Mouse (Mus musculus) myocyte (in vitro differentiated cells): ENCODE measurements around the gene Fbxw8. TPM values are rescaled to one million over a fixed set of nuclear protein-coding genes. Genes with fewer than 3 reads are reported as not detected.

Experiments used
- H3K27me3 ChIP-seq: one replicate; pipeline ENCODE4 v1.6.1; 2011; ENCODE audit not compliant: control insufficient read depth, insufficient read depth, insufficient read length
- H3K36me3 ChIP-seq: one replicate; pipeline ENCODE4 v1.6.1; 2011; ENCODE audit not compliant: control insufficient read depth, insufficient read depth
- H3K4me2 ChIP-seq: one replicate; pipeline ENCODE4 v1.6.1; 2011; ENCODE audit warnings: low read depth, control low read depth
- H3K4me3 ChIP-seq: one replicate; pipeline ENCODE4 v1.5.1; 2011; ENCODE audit warnings: mild to moderate bottlenecking, control low read depth, moderate library complexity
- H3K79me2 ChIP-seq: one replicate; pipeline ENCODE4 v1.6.1; 2011; ENCODE audit not compliant: control insufficient read depth, insufficient read depth
- H3ac ChIP-seq: one replicate; pipeline ENCODE4 v1.6.1; 2011; ENCODE audit not compliant: control insufficient read depth, insufficient read length
- CEBPB ChIP-seq: IDR thresholded peaks from 2 replicates; pipeline ENCODE4 v1.6.1; 2011; ENCODE audit warnings: mild to moderate bottlenecking, moderate library complexity; ENCODE audit not compliant: poor library complexity, insufficient read depth, severe bottlenecking
- E2F4 ChIP-seq: IDR thresholded peaks from one replicate; pipeline ENCODE4 v1.6.1; 2011; ENCODE audit warnings: mild to moderate bottlenecking, control low read depth, moderate library complexity; ENCODE audit not compliant: insufficient read depth
- MAX ChIP-seq: IDR thresholded peaks from one replicate; pipeline ENCODE4 v1.6.1; 2011; ENCODE audit warnings: low read depth, mild to moderate bottlenecking, control low read depth
- MYOD1 ChIP-seq, 3 experiments: IDR thresholded peaks; one replicate each; pipeline ENCODE4 v1.6.1; 2011; ENCODE audit warnings: control low read depth in 2 of 3, low read depth in 2 of 3, mild to moderate bottlenecking in 2 of 3, moderate library complexity in 1 of 3; ENCODE audit not compliant: insufficient read length in 2 of 3, control insufficient read depth in 1 of 3
- MYOG ChIP-seq, 3 experiments: IDR thresholded peaks; one replicate each; pipeline ENCODE4 v1.6.1; 2011; ENCODE audit warnings: control low read depth in 2 of 3, low read depth in 2 of 3, mild to moderate bottlenecking in 2 of 3; ENCODE audit not compliant: insufficient read length in 2 of 3, control insufficient read depth in 1 of 3, insufficient read depth in 1 of 3
- POLR2A ChIP-seq: IDR thresholded peaks from one replicate; pipeline ENCODE4 v1.6.1; 2011; ENCODE audit warnings: low read depth, mild to moderate bottlenecking, control low read depth, moderate library complexity; ENCODE audit not compliant: insufficient read length
- POLR2AphosphoS2 ChIP-seq: IDR thresholded peaks from one replicate; pipeline ENCODE4 v1.6.1; 2011; ENCODE audit warnings: low read depth, control low read depth; ENCODE audit not compliant: insufficient read length
- REST ChIP-seq: IDR thresholded peaks from one replicate; pipeline ENCODE4 v1.6.1; 2011; ENCODE audit warnings: mild to moderate bottlenecking, control low read depth, moderate library complexity; ENCODE audit not compliant: insufficient read depth, insufficient read length
- SRF ChIP-seq: IDR thresholded peaks from one replicate; pipeline ENCODE4 v1.6.1; 2011; ENCODE audit warnings: low read depth; ENCODE audit not compliant: control insufficient read depth, insufficient read length
- TCF12 ChIP-seq: IDR thresholded peaks from one replicate; pipeline ENCODE4 v1.6.1; 2011; ENCODE audit warnings: mild to moderate bottlenecking, control low read depth; ENCODE audit not compliant: poor library complexity, insufficient read depth, severe bottlenecking
- TCF3 ChIP-seq: IDR thresholded peaks from one replicate; pipeline ENCODE4 v1.6.1; 2011; ENCODE audit warnings: low read depth, control low read depth; ENCODE audit not compliant: insufficient read length
- USF1 ChIP-seq: IDR thresholded peaks from one replicate; pipeline ENCODE4 v1.6.1; 2011; ENCODE audit warnings: low read depth, mild to moderate bottlenecking, control low read depth, moderate library complexity
- polyA plus RNA-seq: library from polyadenylated mRNA; unstranded; fragments of >200 nt; fragmentation: generic; extraction: Trizol; gene quantifications from one replicate; pipeline ENCODE4 v1.2.1, GENCODE M21; 2012; ENCODE audit warnings: missing spikeins

The Fbxw8 gene
- polyA plus RNA-seq, 1 experiment: 65.5 TPM

GRCm38 (mm10) chr5:118073213-118073773 is 82.0 kb downstream of the Fbxw8 start:
- Histone ChIP-seq H3K27me3 (no peaks in the 10 kb centered on the region), H3K36me3 (peaks cover 5% of the 10 kb centered on the region), H3ac (no peak overlapping the region), H3K4me2 (no peak overlapping the region), H3K79me2 (no peaks in the 10 kb centered on the region), H3K4me3 (no peak overlapping the region)
- TF ChIP-seq REST (no peak), MAX (no peak), TCF12 (no peak), POLR2AphosphoS2 (no peak), USF1 (no peak)

GRCm38 (mm10) chr5:118071766-118072165 is 83.5 kb downstream of the Fbxw8 start:
- no peak for TF ChIP-seq USF1
- TF ChIP-seq MYOD1 (IDR thresholded peaks at IDR 0.05; ENCODE audit: control insufficient read depth in 1 of 3, insufficient read length in 2 of 3, low read depth in 2 of 3): no peak
- TF ChIP-seq POLR2AphosphoS2: no peak
- H3K27me3 ChIP-seq: no peaks in the 10 kb centered on the region
- H3ac ChIP-seq: no peak overlapping the region
- no peak overlapping the region for H3K4me2 ChIP-seq
- H3K79me2 ChIP-seq: no peaks in the 10 kb centered on the region
- peaks cover 5% of the 10 kb centered on the region for H3K36me3 ChIP-seq
- no peak overlapping the region for H3K4me3 ChIP-seq

- no peak overlapping the region for H3ac ChIP-seq
- H3K79me2 ChIP-seq: no peaks in the 10 kb centered on the region
- H3K4me2 ChIP-seq: no peak overlapping the region
- no peaks in the 10 kb centered on the region for H3K27me3 ChIP-seq
- H3K4me3 ChIP-seq: no peak overlapping the region
- H3K36me3 ChIP-seq: peaks cover 5% of the 10 kb centered on the region
- TF ChIP-seq CEBPB (no peak), POLR2A (no peak), POLR2AphosphoS2 (no peak), E2F4 (no peak), TCF3 (no peak), USF1 (no peak), MYOD1 (IDR thresholded peaks at IDR 0.05; ENCODE audit: control insufficient read depth in 1 of 3, insufficient read length in 2 of 3, low read depth in 2 of 3) (no peak), TCF12 (no peak), MAX (no peak), SRF (no peak), MYOG (IDR thresholded peaks at IDR 0.05; ENCODE audit: control insufficient read depth in 1 of 3, insufficient read depth in 1 of 3, insufficient read length in 2 of 3, low read depth in 2 of 3) (no peak), REST (no peak)
Measured at GRCm38 (mm10) chr5:118069315-118069714, 85.9 kb downstream of the Fbxw8 start.

GRCm38 (mm10) chr5:118067984-118068494 is 87.2 kb downstream of the Fbxw8 start:
- Histone ChIP-seq H3K27me3 (no peaks in the 10 kb centered on the region), H3K4me2 (no peak overlapping the region), H3K36me3 (no peaks in the 10 kb centered on the region)

GRCm38 (mm10) chr5:118067572-118067971 is 87.7 kb downstream of the Fbxw8 start:
- no peak overlapping the region for H3ac ChIP-seq
- no peaks in the 10 kb centered on the region for H3K27me3 ChIP-seq
- no peak for TF ChIP-seq POLR2AphosphoS2
- TF ChIP-seq TCF3: no peak
- no peak for TF ChIP-seq CEBPB
- no peak for TF ChIP-seq TCF12
- no peak for TF ChIP-seq REST
- no peak for TF ChIP-seq USF1
- peak in 2 of 3 experiments; percentile 80 to 86 for TF ChIP-seq MYOG (IDR thresholded peaks at IDR 0.05; ENCODE audit: control insufficient read depth in 1 of 3, insufficient read depth in 1 of 3, insufficient read length in 2 of 3, low read depth in 2 of 3)
- no peak for TF ChIP-seq SRF
- TF ChIP-seq MAX: no peak
- no peak for TF ChIP-seq E2F4
- no peak for TF ChIP-seq POLR2A
- peak in 2 of 3 experiments; percentile 49 to 86 for TF ChIP-seq MYOD1 (IDR thresholded peaks at IDR 0.05; ENCODE audit: control insufficient read depth in 1 of 3, insufficient read length in 2 of 3, low read depth in 2 of 3)
- H3K4me2 ChIP-seq: no peak overlapping the region
- H3K4me3 ChIP-seq: no peak overlapping the region
- H3K79me2 ChIP-seq: no peaks in the 10 kb centered on the region
- no peaks in the 10 kb centered on the region for H3K36me3 ChIP-seq

More at GRCm38 (mm10) chr5:118067984-118068494, 87.2 kb downstream of the Fbxw8 start:
- Histone ChIP-seq H3ac (no peak overlapping the region), H3K79me2 (no peaks in the 10 kb centered on the region), H3K4me3 (no peak overlapping the region)
- TF ChIP-seq CEBPB (no peak), SRF (no peak), USF1 (no peak), TCF12 (no peak), POLR2AphosphoS2 (no peak), POLR2A (no peak), MYOG (IDR thresholded peaks at IDR 0.05; ENCODE audit: control insufficient read depth in 1 of 3, insufficient read depth in 1 of 3, insufficient read length in 2 of 3, low read depth in 2 of 3) (no peak), REST (no peak), TCF3 (no peak), E2F4 (no peak), MYOD1 (IDR thresholded peaks at IDR 0.05; ENCODE audit: control insufficient read depth in 1 of 3, insufficient read length in 2 of 3, low read depth in 2 of 3) (no peak), MAX (no peak)
